Mouse (Mus musculus): ENCODE results near the gene Patj.
A peak's percentile ranks its signal among the peaks of the same experiment; 100 is the strongest.

GRCm38 (mm10) chr4:98375401-98375800 is 20.2 kb upstream of the Patj start:
- TF ChIP-seq CTCF (IDR thresholded peaks at IDR 0.05; ENCODE audit: borderline replicate concordance, extremely low read depth, insufficient read depth, insufficient read length): peak; percentile 22; the same call in 1 of the 2 replicates
- no peak for TF ChIP-seq POLR2A (IDR thresholded peaks at IDR 0.05; ENCODE audit: borderline replicate concordance, extremely low read depth, insufficient read depth, insufficient read length, poor library complexity, severe bottlenecking)

Measured in brain, embryonic 14.5 days (tissue).